Mouse (Mus musculus) heart, postnatal 25 days (tissue): ENCODE results near the gene Ntsr2. TPM values are rescaled to one million over a fixed set of nuclear protein-coding genes. Genes with fewer than 3 reads are reported as not detected.
A peak's percentile ranks its signal among the peaks of the same experiment; 100 is the strongest.

Source experiments
- DNase-seq: peaks from one replicate; pipeline ENCODE4 v3.0.0; 2022; ENCODE audit warnings: low spot score
- intact Hi-C: fragments of 180-260 bp; cut with DNase I; formaldehyde crosslinking; loops from one replicate; pipeline ENCODE4 v1.15.1; 2025
- total RNA-seq, 2 experiments: library from RNA; stranded (reverse); gene quantifications; 2 replicates each; pipeline ENCODE4 v1.2.3; 2021

Gene Ntsr2
- total RNA-seq = 1 to 10 TPM; 7.5 to 9.9 TPM

- DNase-seq = peak; percentile 42
- intact Hi-C loops = no loop called here
Measured at GRCm38 (mm10) chr12:16653332-16654093, at the start of gene Ntsr2. Gene Ntsr2, plus strand, starts transcription at chr12:16653382.

GRCm38 (mm10) chr12:16605624-16606023 is 47.6 kb upstream of the Ntsr2 start:
- no peak for DNase-seq
- intact Hi-C loops = no loop called here

DNA sequence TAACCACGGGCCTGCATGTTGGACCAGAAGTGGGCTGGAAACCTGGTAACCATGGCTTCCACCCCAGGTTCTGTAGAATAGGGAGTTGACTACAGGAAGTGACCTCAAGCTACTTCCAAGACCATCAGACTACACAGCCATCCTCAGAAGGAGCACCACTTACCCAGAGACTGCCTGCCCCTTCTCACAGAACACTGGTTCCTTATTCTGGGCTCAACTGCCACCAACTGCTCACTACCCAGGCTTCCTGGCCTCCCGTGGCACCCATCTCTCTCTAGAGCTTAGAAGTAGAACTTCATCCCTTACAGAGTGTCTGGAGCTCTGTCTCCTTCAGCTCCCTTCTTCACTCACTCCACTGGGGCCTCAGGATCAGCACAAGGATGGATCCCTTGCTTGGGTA is 42.2 kb upstream of the Ntsr2 start, which contains the start of gene Lpin1:
Gene Lpin1, minus strand, starts transcription at position 31 of the 400 bp plus-strand sequence.
- intact Hi-C loops = no loop called here
- DNase-seq = no peak

- DNase-seq = no peak
- intact Hi-C loops = no loop called here
Measured at GRCm38 (mm10) chr12:16614556-16614955, 38.6 kb upstream of the Ntsr2 start.

DNA sequence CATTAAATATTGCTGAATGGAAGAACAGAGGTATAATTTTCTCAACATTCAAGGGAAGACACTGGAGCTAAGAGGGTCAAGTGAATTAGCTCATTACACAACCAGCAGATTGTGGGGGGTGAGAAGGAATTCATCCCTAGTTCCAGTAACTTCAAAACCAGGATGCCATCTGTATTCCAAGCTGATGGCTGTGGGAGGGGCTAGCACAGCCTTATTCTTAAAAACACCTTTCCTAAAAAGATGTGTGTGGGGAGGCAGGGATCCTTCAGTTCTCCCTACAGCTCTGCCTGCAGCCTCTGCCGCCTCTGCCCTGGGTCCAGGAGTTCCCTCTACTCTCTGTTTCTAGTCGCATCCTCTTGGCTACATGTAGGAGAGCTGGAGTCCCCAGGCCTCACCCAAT is 37.4 kb upstream of the Ntsr2 start:
- intact Hi-C loops = no loop called here
- DNase-seq = no peak

DNA sequence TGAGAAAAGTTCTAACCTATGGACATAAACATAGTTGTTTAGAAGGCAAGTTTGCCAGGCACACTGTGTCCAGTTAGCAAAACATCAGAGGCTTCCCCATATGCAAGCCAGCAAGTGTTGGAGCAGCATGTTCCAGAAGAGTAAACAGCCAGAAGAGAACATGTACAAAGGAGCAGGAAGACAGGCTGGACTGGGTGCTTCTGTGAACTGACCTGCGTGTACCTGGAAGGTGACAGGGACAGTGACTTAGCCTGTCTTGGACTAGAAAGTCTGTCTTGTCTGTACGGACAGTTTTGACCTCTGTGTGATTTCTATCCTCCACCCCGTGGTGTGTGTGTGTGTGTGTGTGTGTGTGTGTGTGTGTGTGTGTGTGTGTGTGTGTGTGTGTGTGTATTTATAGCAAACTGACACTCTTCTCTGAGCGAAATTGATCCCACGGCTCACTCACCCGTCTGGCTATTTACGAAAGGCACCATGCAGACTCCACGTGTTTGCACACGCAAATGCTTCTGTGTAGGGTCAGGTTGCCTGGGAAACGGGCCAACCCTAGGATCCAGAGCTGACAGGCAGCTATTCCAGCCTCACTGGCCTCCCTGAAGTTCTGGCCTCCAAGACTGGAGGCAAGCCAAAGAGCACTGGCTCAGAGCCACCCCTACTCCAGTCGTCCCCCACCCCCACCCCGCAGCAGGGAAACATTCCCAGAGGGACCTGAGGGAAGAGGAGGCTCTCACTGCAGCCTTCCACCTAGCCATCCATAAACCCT is 34.5 kb upstream of the Ntsr2 start:
- peak; percentile 70 for DNase-seq
- intact Hi-C loops = no loop called here

GRCm38 (mm10) chr12:16619453-16619852 is 33.7 kb upstream of the Ntsr2 start:
- intact Hi-C loops = no loop called here
- DNase-seq = no peak

- DNase-seq = no peak
- intact Hi-C loops = no loop called here
Measured at GRCm38 (mm10) chr12:16620230-16620629, 33.0 kb upstream of the Ntsr2 start.

GRCm38 (mm10) chr12:16630152-16630865 is 22.9 kb upstream of the Ntsr2 start:
- DNase-seq = peak; percentile 8
- intact Hi-C loops = no loop called here

GRCm38 (mm10) chr12:16630866-16631185 is 22.4 kb upstream of the Ntsr2 start:
- intact Hi-C loops = no loop called here
- no peak for DNase-seq

- no peak for DNase-seq
- intact Hi-C loops = no loop called here
Measured at GRCm38 (mm10) chr12:16631423-16631822, 21.8 kb upstream of the Ntsr2 start.

DNA sequence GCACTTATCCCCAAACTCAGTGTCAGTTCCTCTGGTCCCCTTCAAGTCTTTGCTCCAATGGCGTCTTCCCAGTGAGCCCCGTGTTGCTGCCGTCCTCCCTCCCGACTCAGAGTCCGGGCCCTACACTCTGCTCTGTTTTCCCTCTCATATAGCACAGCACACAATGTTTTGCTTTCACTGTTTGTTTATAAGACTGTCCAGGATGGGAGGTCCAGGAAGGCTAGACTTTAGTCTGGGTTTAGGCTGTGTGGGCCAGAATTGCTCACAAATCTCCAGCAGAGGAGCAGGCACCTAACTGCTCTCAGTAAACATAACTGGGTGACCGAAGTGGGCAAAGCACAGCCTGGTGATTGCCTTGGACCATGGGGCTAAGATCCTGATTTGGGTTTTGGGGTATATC is 19.9 kb upstream of the Ntsr2 start:
- intact Hi-C loops = no loop called here
- DNase-seq = no peak

- no peak for DNase-seq
- intact Hi-C loops = loop anchor here (1.0 kb wide), 1 partner anchor 66 kb away; no protein-coding TSS in a partner anchor
Measured at GRCm38 (mm10) chr12:16634075-16634813, 18.9 kb upstream of the Ntsr2 start.

DNA sequence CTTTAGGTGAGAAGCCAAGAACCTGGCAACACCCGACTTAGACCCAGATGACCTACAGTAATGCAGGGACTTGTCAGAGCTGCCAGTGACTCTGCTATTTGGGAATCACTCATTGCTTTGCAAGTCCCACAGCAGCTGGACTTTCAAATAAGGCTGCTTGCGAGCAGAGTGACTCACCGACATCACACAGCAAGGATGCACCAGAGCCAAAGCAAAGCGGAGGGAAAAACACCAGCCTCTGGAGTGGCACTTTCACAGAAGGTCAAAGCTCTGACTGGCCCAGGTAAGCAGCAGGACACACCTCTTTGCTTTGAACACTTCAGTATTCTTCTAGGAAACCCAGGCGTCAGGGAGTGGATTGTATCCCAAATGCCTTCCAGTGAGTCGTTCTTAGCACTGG is 17.4 kb upstream of the Ntsr2 start:
- intact Hi-C loops = no loop called here

DNA sequence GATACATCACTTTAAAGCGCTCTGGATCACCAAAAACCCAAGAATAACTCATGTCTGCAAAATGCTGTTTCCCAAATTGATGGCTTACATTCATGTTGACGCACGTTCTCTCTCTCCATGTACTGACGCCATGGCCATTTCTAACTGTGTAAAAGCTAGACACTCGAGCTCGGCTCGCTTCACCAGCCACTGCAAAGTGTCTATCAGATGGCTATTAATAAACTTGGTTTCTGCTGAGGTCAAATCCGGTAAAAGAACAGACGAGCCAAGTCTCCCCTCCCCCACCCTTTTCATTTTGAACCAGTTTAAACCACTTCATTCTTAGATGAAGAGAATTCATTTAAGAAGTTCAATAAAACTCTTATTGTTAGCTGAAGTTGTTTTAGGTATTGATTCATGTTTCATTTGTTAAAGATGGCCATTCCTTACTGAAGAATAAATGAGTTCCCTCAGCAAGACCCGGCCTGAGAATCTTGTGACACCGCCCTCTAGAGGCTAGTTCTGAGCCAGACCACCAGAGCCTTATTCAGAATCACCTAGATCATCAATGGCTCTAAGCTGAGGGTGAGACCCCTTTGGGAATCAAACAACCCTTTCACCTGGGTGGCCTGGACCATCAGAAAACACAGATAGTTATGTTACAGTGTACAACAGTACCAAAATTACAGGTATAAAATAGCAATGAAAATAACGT is 14.0 kb upstream of the Ntsr2 start:
- intact Hi-C loops = no loop called here
- no peak for DNase-seq

More for the DNA sequence above, 17.4 kb upstream of the Ntsr2 start:
- no peak for DNase-seq

- intact Hi-C loops = no loop called here
- DNase-seq = no peak
Measured at GRCm38 (mm10) chr12:16640075-16640474, 13.1 kb upstream of the Ntsr2 start.

- DNase-seq = no peak
- intact Hi-C loops = no loop called here
Measured at GRCm38 (mm10) chr12:16642000-16642399, 11.2 kb upstream of the Ntsr2 start.

DNA sequence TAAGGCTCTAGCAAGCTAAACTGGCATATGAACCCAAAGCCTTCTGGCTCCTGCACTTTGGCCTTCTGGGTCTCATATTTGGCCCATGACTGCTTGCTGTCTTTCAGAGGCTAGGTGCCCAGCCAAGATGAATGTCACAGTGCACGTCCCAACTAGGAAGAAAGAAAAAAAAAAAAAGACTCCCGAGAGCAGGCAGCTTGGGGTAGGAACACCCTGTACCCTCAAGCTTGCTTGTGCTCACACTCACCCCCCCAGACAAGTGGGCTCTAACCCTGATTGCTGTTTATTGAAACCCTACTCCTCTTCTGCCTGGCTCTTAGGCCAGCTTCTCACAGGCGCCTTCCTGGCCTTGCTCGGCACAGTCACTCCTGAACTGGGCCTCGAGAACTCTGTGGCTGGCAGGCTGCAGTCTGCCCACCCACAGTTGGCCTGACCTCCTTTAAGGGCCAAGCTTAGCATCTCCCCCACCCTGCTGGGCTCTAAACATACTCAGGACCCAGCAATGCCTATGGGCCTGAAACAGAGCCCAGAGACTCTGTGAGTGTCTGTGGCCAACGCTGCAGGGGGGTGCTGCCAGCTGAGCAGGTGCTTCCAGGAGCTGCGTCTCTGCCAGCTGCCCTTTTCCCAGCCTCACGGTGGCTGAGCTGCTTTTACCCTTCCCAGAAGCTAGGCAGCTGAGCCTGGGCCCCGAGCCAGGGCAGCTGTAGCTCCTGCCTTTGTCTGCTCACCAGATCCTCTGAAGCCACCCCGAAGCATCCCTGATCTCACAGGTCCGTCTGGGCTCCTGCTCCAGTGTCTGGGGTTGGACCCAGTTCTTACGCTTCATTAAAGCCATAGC is 9.5 kb upstream of the Ntsr2 start:
- peak; percentile 36 for DNase-seq
- intact Hi-C loops = no loop called here

DNA sequence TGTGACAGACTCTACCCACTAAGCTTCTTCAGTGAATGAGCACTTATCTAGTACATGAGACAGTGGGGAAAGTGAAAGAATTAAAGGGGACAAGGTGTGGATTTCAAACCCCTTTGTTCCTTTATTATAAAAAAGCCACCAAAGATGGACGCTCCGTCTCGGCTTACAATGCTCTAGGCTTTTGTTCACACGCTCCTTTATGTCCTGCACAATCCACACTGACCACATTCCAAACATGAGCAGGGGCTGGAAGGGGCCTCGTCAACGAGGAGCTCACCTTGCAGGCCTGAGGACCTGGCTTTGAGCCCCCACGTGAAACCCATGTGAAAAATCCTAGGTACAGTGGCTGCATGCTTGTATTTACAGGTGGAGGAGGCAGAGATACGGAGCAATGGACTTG is 8.5 kb upstream of the Ntsr2 start:
- intact Hi-C loops = no loop called here

More for the DNA sequence above, 8.5 kb upstream of the Ntsr2 start:
- DNase-seq = no peak
